Mouse (Mus musculus) adrenal gland, postnatal 36 days (tissue): ENCODE results near the gene Galnt9. TPM values are rescaled to one million over a fixed set of nuclear protein-coding genes. Genes with fewer than 3 reads are reported as not detected.

ENCODE experiments used
- DNase-seq, 2 experiments: peaks; one replicate each; pipeline ENCODE4 v3.0.0; 2021; ENCODE audit warnings: mixed read lengths in 1 of 2
- total RNA-seq, 2 experiments: library from RNA; stranded (reverse); gene quantifications; 2 replicates each; pipeline ENCODE4 v1.2.3; 2021

Galnt9 gene
- total RNA-seq, 2 experiments from 2014 or later = 0.10 to 0.33 TPM

- DNase-seq = no peak
Measured at GRCm38 (mm10) chr5:110587467-110587866, 43.3 kb downstream of the Galnt9 start.

GRCm38 (mm10) chr5:110589833-110590232 lies 45.7 kb downstream of the Galnt9 start:
- no peak for DNase-seq

- DNase-seq = no peak
Measured at GRCm38 (mm10) chr5:110594465-110594864, 50.3 kb downstream of the Galnt9 start.

- DNase-seq = no peak
Measured at GRCm38 (mm10) chr5:110595341-110595740, 51.2 kb downstream of the Galnt9 start.

- DNase-seq = no peak
Measured at GRCm38 (mm10) chr5:110596086-110596780, 52.1 kb downstream of the Galnt9 start.

GRCm38 (mm10) chr5:110597502-110597901 lies 53.3 kb downstream of the Galnt9 start:
- DNase-seq = peak in 1 of 2 experiments; percentile 22

- DNase-seq = no peak
Measured at GRCm38 (mm10) chr5:110598298-110599095, 54.3 kb downstream of the Galnt9 start.

GRCm38 (mm10) chr5:110603016-110603685 lies 59.0 kb downstream of the Galnt9 start:
- peak in 1 of 2 experiments; percentile 35 for DNase-seq

- no peak for DNase-seq
Measured at GRCm38 (mm10) chr5:110604311-110604710, 60.2 kb downstream of the Galnt9 start.

- DNase-seq = no peak
Measured at GRCm38 (mm10) chr5:110605531-110606221, 61.5 kb downstream of the Galnt9 start.

- peak; percentile 8 to 30 for DNase-seq
Measured at GRCm38 (mm10) chr5:110607767-110608166, 63.6 kb downstream of the Galnt9 start.

- no peak for DNase-seq
Measured at GRCm38 (mm10) chr5:110608336-110608735, 64.2 kb downstream of the Galnt9 start.

- no peak for DNase-seq
Measured at GRCm38 (mm10) chr5:110608941-110609340, 64.8 kb downstream of the Galnt9 start.

- DNase-seq = no peak
Measured at GRCm38 (mm10) chr5:110609425-110609824, 65.3 kb downstream of the Galnt9 start.

GRCm38 (mm10) chr5:110609868-110610267 lies 65.7 kb downstream of the Galnt9 start:
- DNase-seq = no peak

GRCm38 (mm10) chr5:110610484-110610883 lies 66.3 kb downstream of the Galnt9 start:
- no peak for DNase-seq

GRCm38 (mm10) chr5:110611435-110612158 lies 67.4 kb downstream of the Galnt9 start:
- no peak for DNase-seq

- DNase-seq = no peak
Measured at GRCm38 (mm10) chr5:110619226-110619625, 75.1 kb downstream of the Galnt9 start.

GRCm38 (mm10) chr5:110624319-110624718 lies 80.2 kb downstream of the Galnt9 start:
- DNase-seq = no peak

GRCm38 (mm10) chr5:110627351-110627750 lies 83.2 kb downstream of the Galnt9 start:
- DNase-seq = no peak

- no peak for DNase-seq
Measured at GRCm38 (mm10) chr5:110628156-110628555, 84.0 kb downstream of the Galnt9 start.
